Mouse (Mus musculus) adrenal gland, postnatal 0 days (tissue): ENCODE data around the gene Mylk3. TPM values are rescaled to one million over a fixed set of nuclear protein-coding genes. Genes with fewer than 3 reads are reported as not detected.

ENCODE experiments used
- polyA plus RNA-seq: library from polyadenylated mRNA; unstranded; fragments of >200 nt; fragmentation: Nextera tagmentation; extraction: Ambion mirVana; gene quantifications from 2 replicates; pipeline ENCODE4 v1.2.1, GENCODE M21; 2015

The Mylk3 gene
- 1.9 and 3.2 TPM in 2 replicates for polyA plus RNA-seq

GRCm38 (mm10) chr8:85386205-85386604, at the start of gene Mylk3:
Gene Mylk3 (minus strand): TSS chr8:85386345.

GRCm38 (mm10) chr8:85432168-85433016, 46.2 kb upstream of the Mylk3 start, which contains the start of gene 4921524J17Rik:
Gene 4921524J17Rik (minus strand): TSS chr8:85432833.

DNA sequence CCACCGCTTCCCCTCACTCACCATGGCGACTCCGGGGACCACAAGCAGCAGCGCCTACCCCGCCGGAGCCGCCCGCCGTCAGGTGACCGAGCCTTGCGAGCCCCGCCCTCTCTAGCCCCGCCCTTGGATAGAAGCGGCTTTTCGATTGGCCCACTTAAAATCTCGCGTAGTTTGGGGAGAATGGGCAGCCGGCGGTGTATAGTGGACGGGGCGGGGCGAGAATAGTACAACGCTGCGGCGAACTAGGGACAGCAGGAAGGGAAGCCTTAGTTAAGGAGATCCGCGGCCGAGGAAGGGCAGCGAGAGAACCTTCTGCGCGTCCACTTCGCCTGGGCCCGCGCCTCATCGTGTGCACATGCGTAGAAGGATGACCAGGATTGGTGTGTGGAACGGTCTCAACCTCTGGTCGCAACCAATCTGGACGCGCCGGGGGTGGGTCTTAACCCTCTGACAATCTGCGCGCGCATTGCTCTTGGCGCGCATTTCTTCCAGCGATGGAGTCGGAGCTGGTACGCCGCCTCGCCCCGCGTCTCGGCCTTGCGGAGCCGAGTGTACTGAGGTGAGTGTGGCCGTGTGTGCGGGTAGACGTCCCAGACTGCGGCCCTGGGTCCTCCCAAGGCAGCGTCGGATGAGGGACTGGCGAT, 86.6 kb downstream of the Mylk3 start, which contains the start of the genes Orc6 and Vps35:
Orc6 (plus strand) TSS at position 199 of the 644 bp plus-strand sequence.
Vps35 (minus strand) TSS at position 369 of the 644 bp plus-strand sequence.

Other genes starting within 250 kb of the Mylk3 start
- not detected in 2 replicates for gene Cks1brt, start 234.4 kb downstream of the Mylk3 start, polyA plus RNA-seq
- not detected in 2 replicates for gene Olfr371, start 160.4 kb downstream of the Mylk3 start, polyA plus RNA-seq
- 61.5 and 63.4 TPM in 2 replicates for gene Orc6, start 86.7 kb downstream of the Mylk3 start, polyA plus RNA-seq
- 140 and 147 TPM in 2 replicates for gene Vps35, start 86.5 kb downstream of the Mylk3 start, polyA plus RNA-seq
- 78.2 and 113 TPM in 2 replicates for gene 4921524J17Rik, start 46.5 kb upstream of the Mylk3 start, polyA plus RNA-seq
- 15.6 and 18.0 TPM in 2 replicates for gene Gpt2, start 106.2 kb upstream of the Mylk3 start, polyA plus RNA-seq
- 96.3 and 123 TPM in 2 replicates for gene Dnaja2, start 169.0 kb upstream of the Mylk3 start, polyA plus RNA-seq